Comparison of ENCODE assay signal across 21 mouse cellular contexts in genomic region chr4:53100492-53100891, GRCm38 (mm10).
"Had no signal": no experiment of that assay in that cellular context is flagged by ENCODE, and none has a peak within 500 bp of the region (broad histone marks: within the 10 kb centered on the region; RNA-seq: fewer than 3 reads in every experiment).

No protein-coding gene starts in this region.

- DNase-seq: kidney, postnatal 14 days; left cerebral cortex, postnatal 4 days; liver, postnatal 0 days; lung, embryonic 14.5 days; right cerebral cortex, adult 18-20 months; right cerebral cortex, postnatal 14 days; right cerebral cortex, postnatal 4 days; thymus, adult 2 months; thymus, postnatal 14 days; thymus, postnatal 4 days had no signal

- H3K4me2 ChIP-seq: limb, embryonic 12.5 days; limb, embryonic 15.5 days; liver, embryonic 11.5 days; lung, embryonic 14.5 days; midbrain, embryonic 12.5 days; midbrain, embryonic 15.5 days; neural tube, embryonic 12.5 days; neural tube, embryonic 15.5 days had no signal

- ATAC-seq: liver, postnatal 0 days; lung, postnatal 0 days; midbrain, embryonic 15.5 days had no signal

- H3K9ac ChIP-seq: limb, embryonic 12.5 days; limb, embryonic 15.5 days; liver, embryonic 14.5 days; liver, postnatal 0 days; lung, embryonic 14.5 days; midbrain, embryonic 12.5 days; midbrain, embryonic 15.5 days; neural tube, embryonic 12.5 days; neural tube, embryonic 15.5 days had no signal

- H3K4me3 ChIP-seq: limb, embryonic 12.5 days; limb, embryonic 15.5 days; midbrain, embryonic 12.5 days; midbrain, embryonic 15.5 days; neural tube, embryonic 12.5 days; neural tube, embryonic 15.5 days had no signal

- H3K9me3 ChIP-seq: limb, embryonic 12.5 days; limb, embryonic 15.5 days; midbrain, embryonic 12.5 days; midbrain, embryonic 15.5 days; neural tube, embryonic 12.5 days; neural tube, embryonic 15.5 days had no signal

- H3K27ac ChIP-seq: limb, embryonic 12.5 days; limb, embryonic 15.5 days; liver, embryonic 14.5 days; macrophage; midbrain, embryonic 12.5 days; midbrain, embryonic 15.5 days; neural tube, embryonic 12.5 days; neural tube, embryonic 15.5 days; stomach, postnatal 0 days had no signal

- H3K4me1 ChIP-seq: limb, embryonic 12.5 days; limb, embryonic 15.5 days; midbrain, embryonic 12.5 days; midbrain, embryonic 15.5 days; neural tube, embryonic 12.5 days; neural tube, embryonic 15.5 days had no signal

- H3K27me3 ChIP-seq: limb, embryonic 12.5 days; limb, embryonic 15.5 days; midbrain, embryonic 12.5 days; midbrain, embryonic 15.5 days; neural tube, embryonic 12.5 days; neural tube, embryonic 15.5 days had no signal

- H3K36me3 ChIP-seq: limb, embryonic 15.5 days; midbrain, embryonic 12.5 days; midbrain, embryonic 15.5 days; neural tube, embryonic 12.5 days; neural tube, embryonic 15.5 days had no signal
